Mouse (Mus musculus) yolk sac, embryonic 10.5 days (tissue): ENCODE measurements around the gene Krtap4-2.

Experiments
- DNase-seq: peaks from one replicate; pipeline ENCODE4 v3.0.0-alpha.2; 2017; ENCODE audit warnings: low spot score

Krtap4-2 gene

GRCm38 (mm10) chr11:99585096-99585495 is 49.8 kb downstream of the Krtap4-2 start:
- DNase-seq, result no peak
